Mouse (Mus musculus) hematopoietic multipotent progenitor cell, adult 10-12 weeks (in vitro differentiated cells): ENCODE data around the gene Tex13b. TPM values are rescaled to one million over a fixed set of nuclear protein-coding genes. Genes with fewer than 3 reads are reported as not detected.

Source experiments
- polyA plus RNA-seq: library from polyadenylated mRNA; stranded (reverse); fragments of >175 nt; gene quantifications from 2 replicates; pipeline ENCODE4 v1.2.3, GENCODE M21; 2012; ENCODE audit warnings: low replicate concordance

Gene Tex13b
- polyA plus RNA-seq: not detected in 2 replicates

GRCm38 (mm10) chrX:140813312-140814006 is at the start of gene Tex13b:
Gene Tex13b (minus strand): TSS chrX:140813433.

Other genes with a start within 250 kb of the Tex13b start
- 63.7 and 109 TPM in 2 replicates for gene Tsc22d3, start 212.8 kb downstream of the Tex13b start, polyA plus RNA-seq
- 0.04 TPM in 2 replicates for gene Mid2, start 148.8 kb downstream of the Tex13b start, polyA plus RNA-seq
- not detected in 2 replicates for gene Vsig1, start 94.2 kb upstream of the Tex13b start, polyA plus RNA-seq
- gene Psmd10, start 143.3 kb upstream of the Tex13b start, polyA plus RNA-seq: 0.92 and 1.6 TPM in 2 replicates
- 0.42 and 2.1 TPM in 2 replicates for gene Atg4a, start 143.5 kb upstream of the Tex13b start, polyA plus RNA-seq